Mouse (Mus musculus) hindbrain, embryonic 13.5 days (tissue): ENCODE data around the gene Ehbp1. TPM values are rescaled to one million over a fixed set of nuclear protein-coding genes. Genes with fewer than 3 reads are reported as not detected.

Source experiments
- ATAC-seq: fragments of 200-750 bp; cut with Nextera tagmentation; 2 replicates; pipeline ENCODE4 v1.8.0; 2017; ENCODE audit warnings: moderate TSS enrichment; ENCODE audit not compliant: low FRiP score
- H3K27ac ChIP-seq: fragments of 300-500 bp; sonication (generic); 2 replicates; pipeline ENCODE4 v1.5.1; 2015; ENCODE audit warnings: inconsistent platforms, mild to moderate bottlenecking, moderate library complexity
- H3K27me3 ChIP-seq: fragments of 300-500 bp; sonication (generic); 2 replicates; pipeline ENCODE4 v1.6.1; 2015; ENCODE audit warnings: mild to moderate bottlenecking, inconsistent platforms
- H3K36me3 ChIP-seq: fragments of 300-500 bp; sonication (generic); 2 replicates; pipeline ENCODE4 v1.6.1; 2015; ENCODE audit warnings: mild to moderate bottlenecking, inconsistent platforms
- H3K4me1 ChIP-seq: fragments of 300-500 bp; sonication (generic); replicated peaks from 2 replicates; pipeline ENCODE4 v1.6.1; 2015; ENCODE audit warnings: inconsistent platforms
- H3K4me2 ChIP-seq: fragments of 300-500 bp; sonication (generic); 2 replicates; pipeline ENCODE4 v1.6.1; 2015; ENCODE audit warnings: inconsistent platforms, mild to moderate bottlenecking, moderate library complexity
- H3K4me3 ChIP-seq: fragments of 300-500 bp; sonication (generic); 2 replicates; pipeline ENCODE4 v1.5.1; 2015; ENCODE audit warnings: mild to moderate bottlenecking, inconsistent platforms
- H3K9ac ChIP-seq: fragments of 300-500 bp; sonication (generic); 2 replicates; pipeline ENCODE4 v1.6.1; 2015; ENCODE audit warnings: mild to moderate bottlenecking, inconsistent platforms
- H3K9me3 ChIP-seq: fragments of 300-500 bp; sonication (generic); 2 replicates; pipeline ENCODE4 v1.6.1; 2016; ENCODE audit warnings: inconsistent platforms
- WGBS: fragments of 180-500 bp; shearing (Covaris S2); methylation state at CpG from one replicate; pipeline ENCODE4 v1.1.7; 2015; 5-methylcytosine and 5-hydroxymethylcytosine counted together
- polyA plus RNA-seq: library from polyadenylated mRNA; unstranded; fragments of >200 nt; fragmentation: Nextera tagmentation; extraction: Ambion mirVana; gene quantifications from 2 replicates; pipeline ENCODE4 v1.2.1, GENCODE M21; 2015

The Ehbp1 gene
- polyA plus RNA-seq, 1 experiment from 2014 or later: 17.5 TPM

DNA sequence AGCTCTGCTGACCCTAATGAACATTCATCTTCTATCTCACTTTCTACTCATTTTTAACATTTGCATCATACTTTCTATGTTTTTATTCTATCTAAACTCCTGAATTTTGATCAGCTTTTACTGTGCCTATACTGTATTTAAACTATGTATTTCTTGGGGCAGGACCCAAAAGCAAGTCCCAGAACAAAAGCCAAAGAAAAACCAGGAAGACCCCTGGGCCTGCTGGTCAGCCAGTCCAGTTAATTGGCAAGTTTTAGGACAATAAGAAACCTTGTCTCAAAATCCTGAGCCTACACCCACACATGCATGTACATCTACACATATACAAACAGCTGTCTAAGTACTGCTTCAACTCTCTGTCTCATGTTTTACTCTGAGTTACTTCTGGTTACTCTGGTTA is 161.9 kb downstream of the Ehbp1 start:
- no peaks in the 10 kb centered on the region for H3K27me3 ChIP-seq
- no peaks in the 10 kb centered on the region for H3K9me3 ChIP-seq
- ATAC-seq: no peak
- H3K36me3 ChIP-seq: no peaks in the 10 kb centered on the region
- H3K4me2 ChIP-seq: no peak overlapping the region
- no peaks in the 10 kb centered on the region for H3K4me1 ChIP-seq
- no peak overlapping the region for H3K9ac ChIP-seq
- H3K27ac ChIP-seq: no peak overlapping the region
- no peak overlapping the region for H3K4me3 ChIP-seq

GRCm38 (mm10) chr11:22178569-22178968 is 163.5 kb downstream of the Ehbp1 start:
- no peaks in the 10 kb centered on the region for H3K4me1 ChIP-seq
- no peaks in the 10 kb centered on the region for H3K36me3 ChIP-seq
- H3K27me3 ChIP-seq: no peaks in the 10 kb centered on the region
- no peak overlapping the region for H3K4me3 ChIP-seq
- no peak overlapping the region for H3K9ac ChIP-seq
- H3K4me2 ChIP-seq: no peak overlapping the region
- 93% methylated on average over 1 of the region's 1 CpGs for WGBS
- ATAC-seq: no peak
- no peak overlapping the region for H3K27ac ChIP-seq
- H3K9me3 ChIP-seq: no peaks in the 10 kb centered on the region

- Histone ChIP-seq H3K27me3 (no peaks in the 10 kb centered on the region), H3K27ac (no peak overlapping the region), H3K9ac (no peak overlapping the region), H3K4me1 (no peaks in the 10 kb centered on the region), H3K4me2 (no peak overlapping the region), H3K36me3 (peaks cover 19% of the 10 kb centered on the region), H3K4me3 (no peak overlapping the region), H3K9me3 (no peaks in the 10 kb centered on the region)
- 80% methylated on average over 3 of the region's 3 CpGs for WGBS
- no peak for ATAC-seq
These were observed 167.8 kb downstream of the Ehbp1 start for GRCm38 (mm10) chr11:22174311-22174710.

DNA sequence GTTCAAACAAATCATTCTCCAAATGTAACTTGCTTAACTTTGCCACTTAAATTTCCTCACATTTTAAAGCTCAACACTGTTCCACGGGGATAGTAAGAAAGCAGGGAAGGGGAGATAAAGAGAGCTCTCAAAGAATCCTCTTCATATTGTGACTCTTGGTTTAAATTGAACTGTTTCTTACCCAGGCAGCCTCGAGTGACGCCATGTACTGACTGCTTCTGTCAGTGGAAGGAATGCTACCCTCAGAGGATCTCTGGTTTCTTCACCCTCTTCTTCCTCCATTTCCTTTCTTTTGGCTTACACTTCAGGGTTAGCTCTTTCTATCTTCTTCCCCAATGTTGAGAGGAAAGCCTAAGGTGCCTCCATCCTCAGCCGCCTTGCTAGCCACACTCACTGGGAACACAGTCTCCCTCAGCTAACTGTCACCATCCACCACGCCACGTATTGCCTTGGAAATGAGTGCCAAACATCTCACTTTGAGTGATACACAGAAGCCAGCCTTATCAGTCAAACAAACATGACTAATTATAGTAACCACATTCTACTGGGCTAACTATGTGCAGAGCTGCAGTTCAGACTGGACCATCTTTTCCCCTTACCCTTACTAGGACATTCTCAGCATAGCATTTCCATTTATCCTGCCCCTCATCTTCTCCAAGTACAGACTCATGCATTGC is 171.0 kb downstream of the Ehbp1 start:
- no peak for ATAC-seq
- Histone ChIP-seq H3K27ac (no peak overlapping the region), H3K4me2 (no peak overlapping the region), H3K9me3 (no peaks in the 10 kb centered on the region), H3K27me3 (no peaks in the 10 kb centered on the region), H3K9ac (no peak overlapping the region), H3K36me3 (peaks cover 25% of the 10 kb centered on the region), H3K4me1 (no peaks in the 10 kb centered on the region), H3K4me3 (no peak overlapping the region)
- WGBS: 96% methylated on average over 6 of the region's 6 CpGs

- H3K4me2 ChIP-seq: no peak overlapping the region
- H3K4me3 ChIP-seq: no peak overlapping the region
- H3K9ac ChIP-seq: no peak overlapping the region
- 94% methylated on average over 4 of the region's 4 CpGs for WGBS
- no peaks in the 10 kb centered on the region for H3K27me3 ChIP-seq
- H3K4me1 ChIP-seq: no peaks in the 10 kb centered on the region
- H3K36me3 ChIP-seq: no peaks in the 10 kb centered on the region
- no peak for ATAC-seq
- H3K27ac ChIP-seq: no peak overlapping the region
- H3K9me3 ChIP-seq: no peaks in the 10 kb centered on the region
These were observed 184.2 kb downstream of the Ehbp1 start for GRCm38 (mm10) chr11:22157882-22158281.

DNA sequence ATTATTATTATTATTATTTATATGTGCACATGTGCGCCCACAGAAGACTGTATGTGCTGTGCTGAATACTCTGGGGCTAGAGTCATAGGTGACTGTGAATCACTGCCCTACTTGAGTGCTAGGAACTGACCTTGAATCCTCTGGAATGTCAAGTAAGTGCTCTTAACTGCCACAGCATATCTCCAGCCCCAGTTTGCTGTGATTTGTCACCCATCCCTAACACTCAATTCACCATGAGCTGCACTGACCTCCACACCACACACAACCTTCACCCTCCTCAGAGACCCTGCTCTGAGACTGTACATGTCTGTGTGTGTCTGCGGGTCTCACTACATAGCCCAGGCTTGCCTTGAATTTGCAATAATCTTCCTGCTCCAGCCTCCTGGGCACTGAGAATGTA is 185.9 kb downstream of the Ehbp1 start:
- no peak overlapping the region for H3K4me2 ChIP-seq
- H3K4me3 ChIP-seq: no peak overlapping the region
- no peak overlapping the region for H3K9ac ChIP-seq
- H3K9me3 ChIP-seq: no peaks in the 10 kb centered on the region
- no peaks in the 10 kb centered on the region for H3K27me3 ChIP-seq
- H3K4me1 ChIP-seq: no peaks in the 10 kb centered on the region
- H3K27ac ChIP-seq: no peak overlapping the region
- no peak for ATAC-seq
- 91% methylated on average over 2 of the region's 2 CpGs for WGBS
- H3K36me3 ChIP-seq: no peaks in the 10 kb centered on the region

DNA sequence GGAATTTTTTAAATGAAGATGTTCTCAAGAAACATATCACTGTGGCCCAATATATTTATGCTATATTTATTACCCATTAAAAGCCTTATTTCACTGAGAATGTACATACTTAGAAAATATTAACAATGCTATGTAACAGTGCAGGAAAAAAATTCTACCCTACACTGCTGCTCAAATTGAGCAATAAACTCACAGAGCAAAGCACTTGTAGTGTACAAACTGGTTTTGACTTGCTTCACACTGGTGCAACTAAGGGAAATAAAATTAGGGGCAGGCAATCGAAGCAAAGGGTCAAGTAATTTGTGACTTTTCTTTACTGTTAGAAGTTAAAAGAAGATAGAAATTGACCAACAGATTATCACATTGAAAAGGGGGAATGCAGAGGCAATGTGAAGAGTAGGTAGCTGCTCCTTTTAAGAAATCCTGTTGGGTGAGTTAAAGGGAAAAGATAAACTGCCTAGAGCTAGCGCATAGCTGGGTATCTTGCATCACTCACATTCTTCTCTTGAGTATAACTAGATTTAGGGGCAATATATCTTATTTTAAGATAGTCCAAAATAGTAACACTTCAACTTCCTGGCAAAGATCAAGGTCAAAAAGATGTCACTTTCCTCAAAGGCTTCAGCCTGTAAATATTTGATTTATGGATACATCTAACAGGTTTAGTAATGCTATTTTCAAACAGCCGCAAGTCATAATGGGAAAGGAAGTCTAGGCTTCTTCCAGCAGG is 186.6 kb downstream of the Ehbp1 start:
- Histone ChIP-seq H3K4me2 (no peak overlapping the region), H3K27me3 (no peaks in the 10 kb centered on the region), H3K9me3 (no peaks in the 10 kb centered on the region), H3K36me3 (peaks cover 3% of the 10 kb centered on the region), H3K27ac (no peak overlapping the region), H3K9ac (no peak overlapping the region), H3K4me3 (no peak overlapping the region), H3K4me1 (no peaks in the 10 kb centered on the region)
- WGBS: 94% methylated on average over 3 of the region's 3 CpGs
- no peak for ATAC-seq

GRCm38 (mm10) chr11:22154501-22155294 is 187.4 kb downstream of the Ehbp1 start:
- H3K27me3 ChIP-seq: no peaks in the 10 kb centered on the region
- 87% methylated on average over 9 of the region's 9 CpGs for WGBS
- no peaks in the 10 kb centered on the region for H3K4me1 ChIP-seq
- ATAC-seq: no peak
- H3K4me3 ChIP-seq: no peak overlapping the region
- no peak overlapping the region for H3K9ac ChIP-seq
- H3K36me3 ChIP-seq: peaks cover 7% of the 10 kb centered on the region
- H3K9me3 ChIP-seq: no peaks in the 10 kb centered on the region
- no peak overlapping the region for H3K27ac ChIP-seq
- no peak overlapping the region for H3K4me2 ChIP-seq

GRCm38 (mm10) chr11:22140737-22141136 is 201.4 kb downstream of the Ehbp1 start:
- H3K9me3 ChIP-seq: no peaks in the 10 kb centered on the region
- H3K9ac ChIP-seq: no peak overlapping the region
- H3K4me2 ChIP-seq: no peak overlapping the region
- H3K4me1 ChIP-seq: no peaks in the 10 kb centered on the region
- 93% methylated on average over 2 of the region's 2 CpGs for WGBS
- H3K27me3 ChIP-seq: no peaks in the 10 kb centered on the region
- no peak overlapping the region for H3K27ac ChIP-seq
- H3K36me3 ChIP-seq: peaks cover 9% of the 10 kb centered on the region
- ATAC-seq: no peak
- no peak overlapping the region for H3K4me3 ChIP-seq

- ATAC-seq: no peak
These were observed 203.6 kb downstream of the Ehbp1 start for GRCm38 (mm10) chr11:22138466-22138865.

GRCm38 (mm10) chr11:22125188-22125587 is 216.9 kb downstream of the Ehbp1 start:
- WGBS: 100% methylated on average over 2 of the region's 2 CpGs
- Histone ChIP-seq H3K9ac (no peak overlapping the region), H3K36me3 (no peaks in the 10 kb centered on the region; the same call in 1 of the 2 replicates), H3K4me2 (no peak overlapping the region), H3K27ac (no peak overlapping the region), H3K27me3 (no peaks in the 10 kb centered on the region), H3K4me3 (no peak overlapping the region), H3K9me3 (no peaks in the 10 kb centered on the region), H3K4me1 (no peaks in the 10 kb centered on the region)
- ATAC-seq: no peak

More at GRCm38 (mm10) chr11:22138466-22138865, 203.6 kb downstream of the Ehbp1 start:
- Histone ChIP-seq H3K4me2 (no peak overlapping the region), H3K4me3 (no peak overlapping the region), H3K27ac (no peak overlapping the region), H3K36me3 (peaks cover 13% of the 10 kb centered on the region), H3K9ac (no peak overlapping the region), H3K9me3 (no peaks in the 10 kb centered on the region), H3K27me3 (no peaks in the 10 kb centered on the region), H3K4me1 (no peaks in the 10 kb centered on the region)

DNA sequence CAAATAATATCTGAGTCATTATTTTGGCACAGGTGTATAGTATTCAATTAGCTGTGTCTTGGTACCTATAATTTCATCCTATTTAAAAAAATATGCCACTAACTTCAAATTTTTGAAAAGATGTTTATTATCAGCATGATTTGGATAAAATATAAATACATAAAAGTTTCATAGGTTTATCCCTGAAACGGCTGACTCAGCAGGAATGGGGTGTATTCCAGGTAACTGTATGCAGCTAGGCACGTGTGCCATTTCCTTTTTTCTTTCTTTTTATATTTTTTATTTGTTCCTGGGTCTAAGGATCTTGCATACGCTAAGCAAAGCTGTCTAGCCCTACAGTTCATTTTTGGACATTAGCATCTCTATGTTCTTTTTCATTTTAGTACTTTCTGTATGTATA is 223.2 kb downstream of the Ehbp1 start:
- Histone ChIP-seq H3K4me2 (no peak overlapping the region), H3K9me3 (no peaks in the 10 kb centered on the region), H3K4me1 (no peaks in the 10 kb centered on the region), H3K27me3 (no peaks in the 10 kb centered on the region), H3K9ac (no peak overlapping the region), H3K4me3 (no peak overlapping the region), H3K27ac (no peak overlapping the region), H3K36me3 (no peaks in the 10 kb centered on the region)
- ATAC-seq: no peak
- 93% methylated on average over 3 of the region's 3 CpGs for WGBS
